Mouse (Mus musculus) brain, embryonic 14.5 days (tissue): ENCODE measurements around the gene Phactr3.

Experiments
- CTCF ChIP-seq: fragments of 200-500 bp; IDR thresholded peaks from 2 replicates; pipeline ENCODE4 v1.5.1; 2012; ENCODE audit warnings: inconsistent platforms, mild to moderate bottlenecking, moderate library complexity, borderline replicate concordance; ENCODE audit not compliant: insufficient read depth, insufficient read length; ENCODE audit errors: extremely low read depth
- POLR2A ChIP-seq: fragments of 200-500 bp; IDR thresholded peaks from 2 replicates; pipeline ENCODE4 v1.6.1; 2012; ENCODE audit warnings: mild to moderate bottlenecking, inconsistent platforms, borderline replicate concordance; ENCODE audit not compliant: poor library complexity, insufficient read depth, insufficient read length, severe bottlenecking; ENCODE audit errors: extremely low read depth

- TF ChIP-seq CTCF (no peak), POLR2A (no peak)
Observed at GRCm38 (mm10) chr2:178154576-178154975, 35.8 kb downstream of the Phactr3 start.
